Mouse (Mus musculus) liver, adult 2 months (tissue): ENCODE results near the gene Ckap2l. TPM values are rescaled to one million over a fixed set of nuclear protein-coding genes. Genes with fewer than 3 reads are reported as not detected.

ENCODE experiments used
- DNase-seq: peaks from one replicate; pipeline ENCODE4 v3.0.0-alpha.2; 2011; ENCODE audit warnings: low read depth, low spot score; ENCODE audit errors: extremely low read depth
- H3K27ac ChIP-seq: fragments of 200-500 bp; replicated peaks from 2 replicates; pipeline ENCODE4 v1.5.1; 2012; ENCODE audit warnings: low read depth, mild to moderate bottlenecking, control low read depth, inconsistent platforms, low read length; ENCODE audit not compliant: insufficient read depth
- H3K27me3 ChIP-seq: fragments of 200-500 bp; 2 replicates; pipeline ENCODE4 v1.6.1; 2012; ENCODE audit warnings: mild to moderate bottlenecking, moderate library complexity, low read length, inconsistent platforms; ENCODE audit not compliant: control insufficient read depth, insufficient read depth
- H3K36me3 ChIP-seq: fragments of 200-500 bp; 2 replicates; pipeline ENCODE4 v1.6.1; 2012; ENCODE audit warnings: low read length, inconsistent platforms; ENCODE audit not compliant: control insufficient read depth, insufficient read depth
- H3K4me1 ChIP-seq: fragments of 200-500 bp; 2 replicates; pipeline ENCODE4 v1.6.1; 2011; ENCODE audit warnings: low read length; ENCODE audit not compliant: control insufficient read depth, insufficient read depth
- H3K4me3 ChIP-seq: fragments of 200-500 bp; 2 replicates; pipeline ENCODE4 v1.5.1; 2011; ENCODE audit warnings: low read depth, mild to moderate bottlenecking, control low read depth, low read length, moderate library complexity; ENCODE audit not compliant: insufficient read depth
- H3K79me2 ChIP-seq: fragments of 200-500 bp; 2 replicates; pipeline ENCODE4 v1.6.1; 2012; ENCODE audit warnings: inconsistent platforms, mild to moderate bottlenecking, low read length, moderate library complexity; ENCODE audit not compliant: control insufficient read depth, insufficient read depth
- H3K9ac ChIP-seq: fragments of 200-500 bp; 2 replicates; pipeline ENCODE4 v1.6.1; 2012; ENCODE audit warnings: low read depth, mild to moderate bottlenecking, control low read depth, inconsistent platforms, low read length
- CTCF ChIP-seq: fragments of 200-500 bp; IDR thresholded peaks from 2 replicates; pipeline ENCODE4 v1.5.1; 2011; ENCODE audit warnings: low read depth, low read length, control low read depth
- POLR2A ChIP-seq: fragments of 200-500 bp; IDR thresholded peaks from 2 replicates; pipeline ENCODE4 v1.6.1; 2011; ENCODE audit warnings: low read length, control low read depth; ENCODE audit not compliant: insufficient read depth; ENCODE audit errors: extremely low read depth
- WGBS: fragments of 180-500 bp; shearing (Covaris S2); methylation state at CpG from one replicate; pipeline ENCODE4 v1.1.7; 2018; 5-methylcytosine and 5-hydroxymethylcytosine counted together
- polyA plus RNA-seq: library from polyadenylated mRNA; depleted of rRNA; stranded (reverse); fragments of >200 nt; gene quantifications from 2 replicates; pipeline ENCODE4 v1.2.3, GENCODE M21; 2012
- total RNA-seq: library from RNA; depleted of rRNA; stranded (reverse); fragments of >200 nt; gene quantifications from 2 replicates; pipeline ENCODE4 v1.2.3, GENCODE M21; 2014

Ckap2l gene
- total and polyA plus RNA-seq, 2 experiments, result 0.04 to 0.09 TPM

GRCm38 (mm10) chr2:129261151-129261794, 35.7 kb downstream of the Ckap2l start:
- Histone ChIP-seq H3K27ac (no peak overlapping the region), H3K9ac (no peak overlapping the region), H3K36me3 (no peaks in the 10 kb centered on the region), H3K4me3 (no peak overlapping the region), H3K27me3 (no peaks in the 10 kb centered on the region), H3K4me1 (no peaks in the 10 kb centered on the region), H3K79me2 (no peaks in the 10 kb centered on the region)
- DNase-seq, result no peak
- WGBS, result 72% methylated on average over 6 of the region's 6 CpGs
- TF ChIP-seq POLR2A (no peak), CTCF (no peak)

- Histone ChIP-seq H3K36me3 (no peaks in the 10 kb centered on the region), H3K9ac (no peak overlapping the region), H3K4me3 (no peak overlapping the region), H3K27me3 (no peaks in the 10 kb centered on the region), H3K79me2 (no peaks in the 10 kb centered on the region), H3K4me1 (no peaks in the 10 kb centered on the region), H3K27ac (no peak overlapping the region)
- DNase-seq, result no peak
- WGBS, result 83% methylated on average over 3 of the region's 3 CpGs
- TF ChIP-seq CTCF (no peak), POLR2A (no peak)
Observed at GRCm38 (mm10) chr2:129260646-129261045, 36.4 kb downstream of the Ckap2l start.

GRCm38 (mm10) chr2:129258475-129259211, 38.4 kb downstream of the Ckap2l start:
- H3K27ac ChIP-seq, result no peak overlapping the region
- WGBS, result 39% methylated on average over 7 of the region's 7 CpGs
- TF ChIP-seq POLR2A, result no peak
- TF ChIP-seq CTCF, result peak; percentile 56
- H3K79me2 ChIP-seq, result no peaks in the 10 kb centered on the region
- H3K36me3 ChIP-seq, result no peaks in the 10 kb centered on the region
- no peaks in the 10 kb centered on the region for H3K4me1 ChIP-seq
- H3K9ac ChIP-seq, result no peak overlapping the region
- DNase-seq, result peak; percentile 65
- H3K27me3 ChIP-seq, result no peaks in the 10 kb centered on the region
- H3K4me3 ChIP-seq, result no peak overlapping the region

- H3K9ac ChIP-seq, result no peak overlapping the region
- no peaks in the 10 kb centered on the region for H3K79me2 ChIP-seq
- no peak for DNase-seq
- H3K27me3 ChIP-seq, result no peaks in the 10 kb centered on the region
- H3K4me3 ChIP-seq, result no peak overlapping the region
- no peaks in the 10 kb centered on the region for H3K4me1 ChIP-seq
- no peak for TF ChIP-seq POLR2A
- TF ChIP-seq CTCF, result no peak
- H3K27ac ChIP-seq, result no peak overlapping the region
- no peaks in the 10 kb centered on the region for H3K36me3 ChIP-seq
- 96% methylated on average over 3 of the region's 3 CpGs for WGBS
Observed at GRCm38 (mm10) chr2:129258056-129258455, 39.0 kb downstream of the Ckap2l start.

GRCm38 (mm10) chr2:129256006-129256405, 41.0 kb downstream of the Ckap2l start:
- H3K36me3 ChIP-seq, result no peaks in the 10 kb centered on the region
- DNase-seq, result no peak
- H3K27me3 ChIP-seq, result no peaks in the 10 kb centered on the region
- no peak for TF ChIP-seq POLR2A
- TF ChIP-seq CTCF, result no peak
- no peak overlapping the region for H3K4me3 ChIP-seq
- H3K4me1 ChIP-seq, result no peaks in the 10 kb centered on the region
- no peak overlapping the region for H3K9ac ChIP-seq
- 89% methylated on average over 4 of the region's 4 CpGs for WGBS
- H3K79me2 ChIP-seq, result no peaks in the 10 kb centered on the region
- no peak overlapping the region for H3K27ac ChIP-seq

- Histone ChIP-seq H3K36me3 (no peaks in the 10 kb centered on the region), H3K27me3 (no peaks in the 10 kb centered on the region), H3K79me2 (no peaks in the 10 kb centered on the region), H3K27ac (no peak overlapping the region), H3K4me3 (no peak overlapping the region), H3K4me1 (no peaks in the 10 kb centered on the region), H3K9ac (no peak overlapping the region)
- 74% methylated on average over 2 of the region's 2 CpGs for WGBS
- no peak for TF ChIP-seq POLR2A
- TF ChIP-seq CTCF, result no peak
- DNase-seq, result no peak
Observed at GRCm38 (mm10) chr2:129254076-129254475, 42.9 kb downstream of the Ckap2l start.
